ENCODE assay signal across 12 mouse cellular contexts in genomic region chr2:53501657-53502274, GRCm38 (mm10).
DNase-seq lines count a peak whose midpoint lies in the region; ATAC-seq and TF ChIP-seq lines count a peak whose summit lies in the region.
"Had no signal": no experiment of that assay in that cellular context is flagged by ENCODE, and none has a peak within 500 bp of the region (broad histone marks: within the 10 kb centered on the region; RNA-seq: fewer than 3 reads in every experiment).

No protein-coding gene starts in this region.

- peak overlapping the region; percentile 34 for H3K9ac ChIP-seq in hindbrain, embryonic 15.5 days
- H3K9ac ChIP-seq in midbrain, embryonic 15.5 days, result no peak overlapping the region
- H3K9ac ChIP-seq in liver, embryonic 12.5 days, result no peak overlapping the region
- no peak overlapping the region for H3K9ac ChIP-seq in stomach, postnatal 0 days (ENCODE audit: low read length)
- H3K9ac ChIP-seq: limb, embryonic 15.5 days had no signal

- H3K4me1 ChIP-seq in cortical plate, adult 2 months (ENCODE audit: control insufficient read depth, insufficient read depth, low read length), result no peaks in the 10 kb centered on the region
- peaks cover 6% of the 10 kb centered on the region; the same call in 1 of the 2 replicates for H3K4me1 ChIP-seq in hindbrain, embryonic 15.5 days (replicated peaks)
- peaks cover 5% of the 10 kb centered on the region; the same call in 1 of the 2 replicates for H3K4me1 ChIP-seq in midbrain, embryonic 15.5 days
- no peaks in the 10 kb centered on the region for H3K4me1 ChIP-seq in liver, embryonic 12.5 days
- no peaks in the 10 kb centered on the region for H3K4me1 ChIP-seq in stomach, postnatal 0 days (replicated peaks; ENCODE audit: control insufficient read depth, insufficient read depth)
- H3K4me1 ChIP-seq: limb, embryonic 15.5 days; megakaryocyte, embryonic 14.5 days had no signal

- no peak for TF ChIP-seq POLR2A in cortical plate, adult 2 months (IDR thresholded peaks at IDR 0.05; ENCODE audit: extremely low read depth, insufficient read depth, low read length)

- ATAC-seq in hindbrain, embryonic 15.5 days (ENCODE audit: low FRiP score, low read depth), result peak; percentile 94
- ATAC-seq in midbrain, embryonic 15.5 days (replicated peaks), result peak; percentile 94
- no peak for ATAC-seq in liver, embryonic 12.5 days
- no peak for ATAC-seq in stomach, postnatal 0 days (ENCODE audit: low FRiP score, low TSS enrichment)

- TF ChIP-seq CTCF in cortical plate, adult 2 months (IDR thresholded peaks at IDR 0.05; ENCODE audit: extremely low read depth, insufficient read depth, low read length), result no peak
- no peak for TF ChIP-seq CTCF in stomach, postnatal 0 days (IDR thresholded peaks at IDR 0.05; ENCODE audit: low read depth)

- 21% methylated on average over 14 of the region's 14 CpGs for WGBS in hindbrain, embryonic 15.5 days
- 22% methylated on average over 14 of the region's 14 CpGs for WGBS in midbrain, embryonic 15.5 days
- 43% methylated on average over 14 of the region's 14 CpGs for WGBS in liver, embryonic 12.5 days (ENCODE audit: insufficient replicate concordance)
- WGBS in stomach, postnatal 0 days, result 33% methylated on average over 14 of the region's 14 CpGs

- no peak for TF ChIP-seq EP300 in stomach, postnatal 0 days (optimal IDR thresholded peaks at IDR 0.05)

- peak overlapping the region; percentile 18 for H3K4me3 ChIP-seq in cortical plate, adult 2 months (ENCODE audit: insufficient read depth, low read length)
- peak overlapping the region; percentile 31 for H3K4me3 ChIP-seq in hindbrain, embryonic 15.5 days
- H3K4me3 ChIP-seq in midbrain, embryonic 15.5 days, result peak overlapping the region; percentile 12; the same call in 1 of the 2 replicates
- H3K4me3 ChIP-seq in liver, embryonic 12.5 days, result no peak overlapping the region
- H3K4me3 ChIP-seq in stomach, postnatal 0 days (ENCODE audit: low read depth, low read length), result no peak overlapping the region
- H3K4me3 ChIP-seq: limb, embryonic 15.5 days; megakaryocyte, embryonic 14.5 days had no signal

- H3K27ac ChIP-seq in cortical plate, adult 2 months (ENCODE audit: insufficient read depth, low read length), result no peak overlapping the region
- peak overlapping the region; percentile 56 for H3K27ac ChIP-seq in hindbrain, embryonic 15.5 days (replicated peaks)
- peak overlapping the region; percentile 37; the same call in 1 of the 2 replicates for H3K27ac ChIP-seq in midbrain, embryonic 15.5 days
- H3K27ac ChIP-seq in liver, embryonic 12.5 days, result no peak overlapping the region
- H3K27ac ChIP-seq in stomach, postnatal 0 days (replicated peaks), result no peak overlapping the region
- H3K27ac ChIP-seq: kidney, postnatal 0 days; limb, embryonic 15.5 days had no signal

- no peaks in the 10 kb centered on the region for H3K36me3 ChIP-seq in hindbrain, embryonic 15.5 days
- no peaks in the 10 kb centered on the region for H3K36me3 ChIP-seq in midbrain, embryonic 15.5 days (replicated peaks)
- no peaks in the 10 kb centered on the region for H3K36me3 ChIP-seq in liver, embryonic 12.5 days
- H3K36me3 ChIP-seq in stomach, postnatal 0 days (ENCODE audit: control insufficient read depth, insufficient read depth, low read length), result no peaks in the 10 kb centered on the region
- H3K36me3 ChIP-seq: limb, embryonic 15.5 days had no signal

- H3K27me3 ChIP-seq in hindbrain, embryonic 15.5 days, result no peaks in the 10 kb centered on the region
- no peaks in the 10 kb centered on the region for H3K27me3 ChIP-seq in midbrain, embryonic 15.5 days (replicated peaks)
- H3K27me3 ChIP-seq in liver, embryonic 12.5 days (replicated peaks), result no peaks in the 10 kb centered on the region
- no peaks in the 10 kb centered on the region for H3K27me3 ChIP-seq in stomach, postnatal 0 days (ENCODE audit: control insufficient read depth, insufficient read depth, low read length)
- H3K27me3 ChIP-seq: limb, embryonic 15.5 days; megakaryocyte, embryonic 14.5 days had no signal

- no peaks in the 10 kb centered on the region for H3K9me3 ChIP-seq in hindbrain, embryonic 15.5 days
- no peaks in the 10 kb centered on the region for H3K9me3 ChIP-seq in midbrain, embryonic 15.5 days
- no peaks in the 10 kb centered on the region for H3K9me3 ChIP-seq in liver, embryonic 12.5 days (replicated peaks)
- no peaks in the 10 kb centered on the region for H3K9me3 ChIP-seq in stomach, postnatal 0 days (ENCODE audit: control insufficient read depth, low read length)
- H3K9me3 ChIP-seq: limb, embryonic 15.5 days had no signal

- peak overlapping the region; percentile 61 for H3K4me2 ChIP-seq in hindbrain, embryonic 15.5 days
- peak overlapping the region; percentile 38 for H3K4me2 ChIP-seq in midbrain, embryonic 15.5 days
- H3K4me2 ChIP-seq in liver, embryonic 12.5 days, result no peak overlapping the region
- H3K4me2 ChIP-seq in stomach, postnatal 0 days (replicated peaks; ENCODE audit: low read depth), result no peak overlapping the region
- H3K4me2 ChIP-seq: limb, embryonic 15.5 days had no signal

- peak; percentile 12 for DNase-seq in embryo, embryonic 9.5 days (ENCODE audit: extremely low spot score)
- no peak for DNase-seq in adrenal gland, adult 2 months
- no peak for DNase-seq in stomach, postnatal 0 days (ENCODE audit: low spot score)
- DNase-seq: spleen, adult 18-20 months; thymus, postnatal 36 days had no signal

Comparison
In these comparisons a context has a peak if more than half of its experiments do, and no peak if none do; other contexts are left out.
1. H3K27ac ChIP-seq: peak in hindbrain, embryonic 15.5 days (single experiment) and midbrain, embryonic 15.5 days (single experiment); none in cortical plate, adult 2 months (single experiment), liver, embryonic 12.5 days (single experiment) and stomach, postnatal 0 days (single experiment).
2. H3K4me3 ChIP-seq: peak in cortical plate, adult 2 months (single experiment), hindbrain, embryonic 15.5 days (single experiment) and midbrain, embryonic 15.5 days (single experiment); none in liver, embryonic 12.5 days (single experiment) and stomach, postnatal 0 days (single experiment).
3. ATAC-seq: peak in hindbrain, embryonic 15.5 days (single experiment) and midbrain, embryonic 15.5 days (single experiment); none in liver, embryonic 12.5 days (single experiment) and stomach, postnatal 0 days (single experiment).
4. H3K4me2 ChIP-seq: peak in hindbrain, embryonic 15.5 days (single experiment) and midbrain, embryonic 15.5 days (single experiment); none in liver, embryonic 12.5 days (single experiment) and stomach, postnatal 0 days (single experiment).